Mouse (Mus musculus) adrenal gland, adult 8-10 months (tissue): ENCODE results near the gene Rad9b. TPM values are rescaled to one million over a fixed set of nuclear protein-coding genes. Genes with fewer than 3 reads are reported as not detected.

Source experiments
- DNase-seq: peaks from one replicate; pipeline ENCODE4 v3.0.0; 2022
- total RNA-seq, 4 experiments: library from RNA; stranded (reverse); gene quantifications; 2 replicates each; pipeline ENCODE4 v1.2.4; 2022

Gene Rad9b
- total RNA-seq, 4 experiments from 2014 or later = 2.4 to 5.4 (median 4.5) TPM

DNA sequence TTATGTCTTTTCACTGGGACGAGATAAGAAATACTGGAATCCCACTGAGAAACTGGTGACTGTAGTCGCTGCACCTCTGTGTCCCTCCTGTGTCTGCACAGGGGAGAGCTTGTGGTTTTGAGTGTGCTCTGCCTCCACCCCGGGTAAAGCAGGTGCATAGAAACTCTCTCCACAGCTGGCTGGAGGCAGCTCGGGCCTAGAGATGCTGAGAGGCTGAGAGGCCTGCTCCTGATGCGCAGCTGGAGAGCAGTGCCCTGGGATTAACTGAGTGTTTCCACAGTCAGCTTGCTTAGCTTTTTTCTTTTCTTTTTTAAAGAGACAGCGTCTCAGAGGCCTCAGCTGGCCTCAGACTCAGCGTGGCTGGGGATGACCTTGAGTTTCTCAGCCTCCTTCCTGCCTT, 42.3 kb downstream of the Rad9b start:
- DNase-seq = no peak

DNA sequence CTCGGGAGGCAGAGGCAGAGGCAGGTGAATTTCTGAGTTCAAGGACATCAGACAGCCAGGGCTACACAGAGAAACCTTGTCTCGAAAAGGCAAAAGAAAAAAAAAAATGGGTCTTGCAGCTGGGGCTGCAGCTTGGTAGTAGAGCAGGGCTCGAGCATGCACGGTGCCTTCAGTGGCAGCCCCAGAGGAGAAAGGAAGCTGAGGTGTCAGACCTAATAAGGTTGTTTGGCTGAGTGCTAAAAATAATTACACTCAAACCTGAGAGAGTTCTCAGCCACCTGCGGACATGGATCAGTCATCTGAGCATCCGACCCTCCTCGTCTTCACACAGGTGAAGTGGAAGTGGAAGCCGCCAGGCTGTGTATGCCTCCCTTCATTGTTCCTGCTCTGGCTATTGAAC, 43.3 kb downstream of the Rad9b start:
- DNase-seq = no peak

DNA sequence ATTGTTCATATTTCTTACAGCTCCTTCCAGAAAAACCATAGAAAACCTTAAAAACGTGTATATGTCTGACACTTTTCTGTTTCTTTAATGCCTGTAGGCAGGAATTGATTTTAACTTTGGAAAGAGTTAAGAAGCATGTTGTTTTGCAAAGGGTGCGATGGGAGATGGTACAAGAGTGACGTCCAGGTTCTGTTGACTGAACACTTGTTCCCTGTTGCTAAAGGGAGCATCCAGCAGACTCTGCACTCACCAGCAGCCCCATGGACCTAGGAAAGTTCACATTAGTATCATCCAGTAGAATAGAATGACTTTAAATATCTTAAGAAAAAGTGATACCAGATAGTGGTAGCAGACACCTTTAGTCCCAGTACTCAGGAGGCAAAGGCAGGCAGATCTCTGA, 47.5 kb downstream of the Rad9b start:
- DNase-seq = no peak

DNA sequence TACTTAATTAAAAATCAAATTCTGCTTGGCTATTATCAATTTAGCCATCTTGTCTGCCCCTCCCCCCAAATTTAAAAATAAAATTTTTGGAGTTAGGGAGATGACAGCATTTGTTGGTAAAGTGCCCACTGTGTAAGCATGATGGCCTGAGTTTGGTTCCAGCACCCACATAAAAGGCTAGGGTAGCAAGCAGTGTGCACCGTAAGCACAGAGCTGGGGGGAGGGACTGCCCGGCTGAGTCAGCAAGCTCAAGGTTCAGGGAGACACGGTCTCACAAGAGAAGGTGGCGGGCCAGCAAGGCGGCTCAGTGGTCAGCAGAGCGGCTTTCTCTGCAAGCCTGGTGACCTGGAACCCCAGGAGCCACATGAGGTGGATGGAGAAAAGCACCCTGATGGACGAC, 48.6 kb downstream of the Rad9b start:
- DNase-seq = peak; percentile 66

DNA sequence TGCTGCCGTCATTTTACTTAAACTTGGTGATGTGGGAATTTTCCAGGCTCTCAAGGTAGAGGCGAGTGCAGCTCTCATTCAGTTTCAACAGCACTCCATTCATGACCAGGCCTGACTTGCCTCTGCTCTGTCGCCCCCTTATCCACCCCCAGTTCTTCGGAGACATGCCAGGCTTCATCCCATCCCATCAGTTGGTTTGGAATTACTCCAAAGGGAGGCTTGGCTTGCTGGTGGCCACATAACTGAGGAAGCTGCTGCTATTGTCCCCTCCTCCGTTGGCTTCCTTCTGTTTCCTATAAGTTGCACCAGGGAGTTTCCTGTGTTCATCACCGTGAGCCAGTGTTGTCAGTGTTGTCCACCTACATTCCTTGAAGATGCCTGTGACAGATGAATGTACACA, 49.5 kb downstream of the Rad9b start:
- no peak for DNase-seq

DNA sequence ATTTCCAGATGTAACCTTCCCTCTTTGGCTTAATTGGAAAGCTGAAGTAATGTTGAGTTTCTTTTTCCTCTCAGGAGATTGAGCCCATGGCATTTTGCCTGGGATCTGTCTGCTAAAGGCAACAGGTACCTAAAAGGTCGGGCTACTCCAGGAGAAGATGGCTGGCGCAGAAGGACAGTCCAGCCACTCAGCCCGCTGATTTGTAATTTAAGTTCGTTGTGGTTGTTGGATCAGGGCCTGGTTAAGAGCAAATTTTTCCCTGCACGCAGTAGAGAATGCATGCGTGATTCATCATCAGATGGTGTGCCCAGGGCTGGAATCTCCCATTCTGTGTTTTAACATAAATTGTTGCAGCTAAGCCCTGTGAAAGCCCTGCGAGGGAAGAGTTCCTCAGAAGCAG, 50.1 kb downstream of the Rad9b start:
- DNase-seq = no peak

DNA sequence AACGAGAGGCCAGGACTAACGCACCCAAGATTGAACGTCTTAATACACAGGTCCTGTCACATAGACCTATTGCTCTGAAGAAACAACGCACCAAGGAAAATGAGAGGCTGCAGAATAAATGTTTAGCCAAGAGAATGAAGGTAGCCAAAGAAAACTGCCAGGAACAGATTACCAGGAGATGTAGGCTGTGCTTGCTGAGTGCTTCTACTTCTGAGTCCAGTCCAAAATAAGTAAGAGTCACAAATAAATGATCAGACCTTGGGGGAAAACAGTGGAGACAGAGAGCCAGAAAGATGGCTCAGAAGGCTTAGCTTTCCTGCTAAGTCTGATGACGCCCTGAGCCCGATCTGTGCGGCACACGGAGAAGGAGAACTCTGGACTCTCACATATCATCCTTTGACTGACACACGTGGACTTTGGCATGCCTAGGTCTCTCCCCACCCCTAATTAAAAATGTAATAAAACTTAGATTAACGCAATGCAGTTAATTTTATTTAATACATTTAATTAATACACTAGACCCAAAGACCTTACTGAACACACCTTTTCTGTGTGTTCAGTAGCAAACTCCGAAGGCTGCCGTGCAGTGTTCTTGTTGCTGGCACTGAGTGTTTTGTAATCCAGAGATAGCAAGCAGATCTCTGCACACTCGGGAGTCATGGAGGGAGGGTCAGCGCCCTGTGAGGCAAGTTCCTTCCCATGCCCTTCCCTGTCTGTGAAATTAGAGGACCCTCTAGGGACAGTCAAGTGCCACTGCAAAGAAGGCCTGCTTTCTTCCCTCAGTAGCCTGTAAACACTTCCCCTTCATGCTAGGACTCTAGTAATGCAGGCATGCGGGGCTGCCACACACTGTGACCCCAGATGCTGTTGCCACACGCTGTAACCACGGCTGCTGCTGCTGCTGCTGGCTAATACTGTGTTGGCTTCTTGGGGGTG, 51.0 kb downstream of the Rad9b start:
- DNase-seq = no peak

DNA sequence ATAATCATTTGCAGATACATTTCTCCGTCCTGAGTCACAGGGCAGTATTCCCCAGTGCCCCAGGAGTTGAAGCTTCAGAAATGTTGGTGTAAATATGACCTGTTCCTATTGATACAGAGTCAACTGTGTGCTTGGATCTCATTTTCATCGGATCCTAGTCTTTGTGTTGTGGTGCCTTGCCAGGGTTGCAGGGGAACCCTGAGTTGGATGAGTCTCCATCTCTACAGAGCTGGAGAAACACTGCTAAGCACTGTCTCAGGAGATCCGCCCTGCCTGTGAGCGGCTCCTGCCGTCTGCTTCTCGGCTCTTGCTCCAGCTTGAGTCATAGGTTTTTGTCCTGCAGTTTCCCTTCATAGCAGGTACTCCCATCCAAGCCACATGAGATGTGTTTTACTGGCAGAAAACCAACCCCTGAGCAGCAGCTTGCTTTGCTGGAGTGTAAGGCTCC, 53.9 kb downstream of the Rad9b start:
- no peak for DNase-seq

DNA sequence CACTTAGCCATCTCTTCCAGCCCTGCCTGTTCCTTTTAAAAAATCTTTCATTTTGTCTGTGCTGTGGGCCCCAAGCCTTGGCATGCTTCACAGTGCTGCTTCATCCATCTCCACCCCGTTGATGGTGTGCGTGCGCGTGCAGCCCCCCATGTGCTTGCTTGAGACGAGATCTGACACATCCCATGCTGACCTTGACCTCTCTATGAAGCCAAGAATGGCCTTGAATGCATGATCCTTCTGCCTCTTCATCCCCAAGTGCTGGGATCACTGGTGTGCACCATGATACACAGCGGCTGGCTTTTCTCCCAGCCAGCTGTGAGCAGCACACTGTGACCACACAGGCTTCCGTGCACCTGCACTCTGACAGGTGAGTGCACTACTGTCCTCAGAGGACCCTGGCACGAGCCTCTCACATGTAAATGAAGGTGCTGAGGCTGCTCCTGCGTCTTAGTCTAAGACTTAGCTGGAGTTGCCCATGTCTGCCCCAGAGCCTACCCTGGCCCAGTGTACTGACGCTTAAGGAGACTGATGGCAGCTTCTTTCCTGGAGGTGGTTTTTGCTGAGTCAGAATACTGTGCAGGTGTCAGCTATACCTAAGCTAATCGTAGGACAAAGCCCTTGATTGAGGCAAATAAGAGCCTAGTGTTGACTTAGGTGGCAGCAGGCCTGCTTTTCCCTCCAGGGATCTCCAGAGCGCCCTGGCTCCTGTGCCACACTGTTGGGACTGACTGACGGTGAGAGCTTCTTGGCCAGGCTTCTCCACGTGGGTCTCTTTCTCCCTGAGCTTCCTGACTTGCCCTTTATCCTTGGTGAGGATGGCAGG, 58.7 kb downstream of the Rad9b start:
- DNase-seq = no peak

DNA sequence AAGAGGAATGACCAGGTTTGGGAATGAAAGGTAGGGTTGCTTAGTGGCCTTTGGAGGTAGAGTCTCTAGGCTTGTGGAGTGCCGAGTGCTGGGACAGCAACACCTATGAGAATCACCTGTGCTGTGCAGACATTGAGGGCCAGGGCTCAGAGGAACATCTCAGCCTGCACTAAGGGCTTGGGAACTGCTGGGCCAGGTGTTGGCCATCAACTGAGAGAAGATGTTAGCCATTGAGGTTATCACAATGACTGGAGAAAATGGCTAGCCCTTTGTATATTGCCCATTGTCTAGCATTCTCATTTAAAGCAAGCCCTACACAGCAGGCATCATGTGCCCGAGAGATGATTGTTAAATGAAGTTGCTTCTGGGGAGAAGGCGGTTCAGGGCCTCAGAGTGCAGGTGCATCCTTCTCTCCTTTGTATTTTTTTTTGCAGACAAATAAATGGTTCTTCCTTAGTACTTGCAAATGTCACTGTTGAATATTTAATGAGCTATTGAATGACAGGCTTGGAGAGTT, 59.8 kb downstream of the Rad9b start:
- DNase-seq = no peak

DNA sequence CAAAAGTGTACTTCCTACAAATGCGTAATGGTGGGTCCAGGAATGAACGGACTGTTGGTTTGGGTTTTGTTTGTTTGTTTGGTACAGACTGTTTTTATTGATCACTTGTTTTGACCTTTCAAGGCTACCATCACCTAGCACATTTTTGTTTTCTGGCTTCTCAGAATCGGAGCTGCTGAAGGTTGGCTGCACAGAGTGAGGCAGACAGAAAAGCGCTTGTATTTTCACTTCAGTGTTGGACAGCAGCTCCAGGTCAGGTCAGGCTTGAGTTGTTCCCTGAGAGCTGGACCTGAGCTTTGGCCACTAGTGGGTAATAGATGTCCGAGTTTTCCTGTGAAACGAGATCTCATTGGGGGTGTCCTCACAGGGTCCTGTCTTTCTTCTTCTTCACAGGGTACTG, 60.9 kb downstream of the Rad9b start:
- no peak for DNase-seq

DNA sequence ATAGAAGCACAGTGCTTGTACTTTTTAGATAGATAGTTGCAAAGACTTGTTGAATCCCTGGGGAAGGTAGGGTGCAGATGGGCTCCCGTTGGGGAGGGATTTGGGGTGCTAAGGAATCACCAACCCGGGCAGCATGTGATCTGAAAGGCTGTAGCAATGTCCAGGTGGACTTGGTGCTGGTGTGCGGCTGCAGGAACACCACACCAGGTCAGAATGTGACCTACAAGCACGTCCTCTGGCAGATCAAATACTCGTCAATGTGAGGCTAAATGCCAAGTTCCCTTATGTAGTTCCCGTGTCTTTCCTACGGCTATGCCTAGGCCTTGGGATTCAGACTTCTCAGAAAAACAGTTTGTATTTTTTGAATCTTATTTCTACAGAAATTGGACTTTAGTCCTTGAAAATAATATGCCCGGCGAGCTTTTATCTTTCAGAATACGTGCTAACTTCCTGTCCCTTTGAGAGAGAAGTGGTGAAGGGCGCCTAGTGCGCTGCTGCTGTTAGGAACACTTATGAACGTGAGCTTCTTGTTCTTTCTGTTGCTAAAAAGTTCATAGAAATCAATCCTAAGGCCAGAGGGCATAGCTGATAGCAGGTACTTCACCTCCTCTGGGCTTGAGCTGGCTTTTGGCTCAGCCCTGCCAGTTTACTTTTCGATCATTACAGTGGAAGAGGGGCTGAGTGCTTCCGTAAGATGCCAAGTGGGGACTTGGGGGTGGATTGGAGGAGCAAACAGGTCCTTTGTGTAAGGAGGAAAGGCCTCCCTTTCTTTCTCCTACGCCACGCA, 62.3 kb downstream of the Rad9b start:
- DNase-seq = no peak

DNA sequence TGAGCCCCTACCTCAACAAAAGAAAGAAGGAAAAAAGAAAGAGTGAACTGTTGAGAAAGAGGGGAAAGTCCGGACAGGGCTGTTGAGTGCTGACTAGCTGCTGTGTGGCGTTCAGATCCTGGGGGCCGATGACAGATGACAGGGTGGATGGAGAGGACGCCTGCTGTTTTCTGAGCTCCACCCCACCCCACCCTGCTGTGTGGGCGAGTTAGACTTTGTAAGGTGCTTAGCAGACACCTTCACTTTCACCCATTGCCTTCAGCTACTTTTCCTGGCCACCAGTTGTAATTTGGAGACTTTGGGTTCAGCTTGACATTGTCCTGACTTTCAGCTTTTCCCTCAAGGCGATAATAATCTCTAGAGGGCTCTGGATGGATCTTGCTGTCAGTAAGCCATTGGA, 62.9 kb downstream of the Rad9b start:
- DNase-seq = no peak

DNA sequence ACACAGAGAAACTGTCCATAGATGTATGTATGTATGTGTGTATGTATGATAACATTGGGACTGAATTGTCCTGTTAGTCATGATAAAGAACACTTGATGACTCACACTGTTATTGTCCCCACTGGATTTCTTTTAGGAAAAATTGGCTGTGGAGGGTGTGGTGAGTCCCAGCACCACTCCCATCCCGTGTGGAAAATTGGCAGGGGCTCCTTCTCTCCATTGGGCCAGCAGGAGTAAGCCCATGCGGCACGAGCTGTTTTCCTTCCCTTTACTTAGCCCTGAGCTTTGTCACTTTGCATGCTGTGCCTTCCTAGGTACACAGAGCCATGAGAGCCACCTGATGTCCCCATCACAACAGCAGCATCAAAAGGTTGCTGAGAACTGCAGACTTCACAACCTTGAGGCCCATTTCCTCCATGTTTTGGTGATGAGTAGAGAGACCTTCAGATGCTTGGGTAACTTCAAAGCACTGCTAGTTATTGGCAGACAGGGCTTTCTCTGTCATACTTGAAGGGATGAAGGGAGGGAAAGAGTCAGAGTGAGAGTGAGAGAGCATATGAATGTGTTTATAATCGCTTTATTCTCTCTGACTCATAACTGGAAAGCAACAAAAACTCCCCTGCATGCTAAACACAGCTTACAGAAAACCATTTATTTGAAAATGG, 65.8 kb downstream of the Rad9b start:
- no peak for DNase-seq

DNA sequence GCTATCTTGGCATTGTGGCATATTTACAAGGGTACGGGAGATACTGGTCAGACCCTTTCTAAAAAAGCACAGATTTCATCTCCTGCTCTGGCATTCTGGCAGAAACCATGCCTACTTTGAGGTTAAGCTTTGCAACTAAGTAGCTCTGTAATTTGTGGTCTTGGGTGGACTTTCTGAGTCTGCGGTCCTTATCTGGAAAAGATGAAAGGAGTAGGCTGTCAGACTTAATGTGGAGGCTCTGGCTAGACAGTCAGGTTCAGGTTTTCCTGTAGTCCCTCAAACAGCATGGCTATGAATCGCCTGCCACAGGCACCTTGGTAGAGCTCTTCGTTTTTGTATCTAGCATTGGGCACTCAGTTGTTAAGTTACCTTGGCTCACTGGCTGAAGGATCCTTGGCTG, 67.0 kb downstream of the Rad9b start:
- DNase-seq = no peak

DNA sequence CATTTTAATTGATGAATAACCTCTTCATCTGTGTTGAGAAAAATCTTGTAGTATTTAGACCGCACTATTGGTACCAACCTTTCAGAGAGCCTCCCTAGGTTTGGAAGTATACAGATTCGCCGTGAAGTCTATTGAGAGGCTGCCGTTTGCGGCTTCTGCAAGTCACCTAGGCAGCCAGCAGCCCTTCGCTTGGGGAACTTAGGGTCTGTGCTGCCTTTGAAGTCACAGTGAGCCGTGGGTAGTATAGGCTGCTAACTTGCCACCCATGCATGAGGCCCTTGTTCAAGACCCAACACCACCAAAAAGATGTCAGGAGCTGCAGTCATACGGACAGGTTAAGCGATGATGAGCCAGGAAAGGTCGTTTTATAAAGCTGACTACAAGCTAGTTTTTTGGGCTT, 67.8 kb downstream of the Rad9b start:
- DNase-seq = no peak

DNA sequence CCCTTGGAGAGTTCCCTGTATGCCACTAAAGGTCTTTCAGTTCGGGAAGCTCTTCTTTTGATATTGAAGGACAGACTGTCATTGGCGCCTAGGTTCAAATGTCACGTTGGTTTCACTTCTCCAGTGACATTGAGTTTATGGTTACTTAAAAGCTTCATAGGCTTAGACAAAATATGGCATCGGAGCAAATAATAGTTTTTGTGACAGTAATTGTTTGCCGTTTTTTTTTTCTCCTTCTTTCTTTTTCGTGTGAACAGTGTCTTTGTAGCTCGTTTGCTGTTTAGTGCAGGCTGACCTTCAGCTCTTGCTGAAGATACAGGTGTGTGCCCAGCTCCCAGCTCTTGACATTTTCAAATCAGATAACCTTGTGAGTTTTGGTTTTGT, 68.3 kb downstream of the Rad9b start:
- DNase-seq = no peak

DNA sequence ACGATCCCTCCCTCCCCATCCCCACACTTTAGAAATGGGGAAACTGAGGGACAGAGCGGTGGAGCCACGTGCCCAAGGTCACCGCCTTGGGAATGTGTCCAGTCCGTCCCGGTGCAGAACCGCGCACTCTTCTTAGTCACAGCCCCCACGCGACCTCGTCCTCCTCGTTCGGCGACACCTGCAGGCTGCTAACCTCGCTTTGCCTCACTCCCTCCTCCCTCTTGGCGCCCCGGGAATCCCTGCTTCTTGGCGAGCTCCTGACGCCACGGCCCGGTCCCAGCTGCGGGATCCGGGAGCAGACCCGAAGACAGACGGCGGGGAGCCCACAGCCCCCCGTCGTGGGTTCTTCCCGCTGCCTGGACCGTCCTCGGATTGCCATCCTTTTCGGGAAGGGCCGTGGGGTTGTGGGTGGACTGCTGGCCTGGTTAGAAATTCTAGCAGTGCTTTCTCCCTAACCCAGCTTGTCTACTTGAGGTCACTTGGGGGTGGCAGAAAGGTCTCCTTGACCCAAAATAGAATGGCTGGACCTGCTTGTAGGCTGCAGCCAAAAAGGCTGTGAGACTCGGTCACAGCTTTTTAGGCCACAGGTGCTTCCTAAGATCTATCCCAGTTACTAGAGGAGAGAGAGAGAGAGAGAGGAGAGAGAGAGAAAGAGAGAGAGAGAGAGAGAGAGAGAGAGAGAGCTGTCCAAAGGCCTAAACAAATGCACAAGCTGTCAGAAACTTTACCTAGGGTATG, 68.8 kb downstream of the Rad9b start:
- DNase-seq = peak; percentile 65

DNA sequence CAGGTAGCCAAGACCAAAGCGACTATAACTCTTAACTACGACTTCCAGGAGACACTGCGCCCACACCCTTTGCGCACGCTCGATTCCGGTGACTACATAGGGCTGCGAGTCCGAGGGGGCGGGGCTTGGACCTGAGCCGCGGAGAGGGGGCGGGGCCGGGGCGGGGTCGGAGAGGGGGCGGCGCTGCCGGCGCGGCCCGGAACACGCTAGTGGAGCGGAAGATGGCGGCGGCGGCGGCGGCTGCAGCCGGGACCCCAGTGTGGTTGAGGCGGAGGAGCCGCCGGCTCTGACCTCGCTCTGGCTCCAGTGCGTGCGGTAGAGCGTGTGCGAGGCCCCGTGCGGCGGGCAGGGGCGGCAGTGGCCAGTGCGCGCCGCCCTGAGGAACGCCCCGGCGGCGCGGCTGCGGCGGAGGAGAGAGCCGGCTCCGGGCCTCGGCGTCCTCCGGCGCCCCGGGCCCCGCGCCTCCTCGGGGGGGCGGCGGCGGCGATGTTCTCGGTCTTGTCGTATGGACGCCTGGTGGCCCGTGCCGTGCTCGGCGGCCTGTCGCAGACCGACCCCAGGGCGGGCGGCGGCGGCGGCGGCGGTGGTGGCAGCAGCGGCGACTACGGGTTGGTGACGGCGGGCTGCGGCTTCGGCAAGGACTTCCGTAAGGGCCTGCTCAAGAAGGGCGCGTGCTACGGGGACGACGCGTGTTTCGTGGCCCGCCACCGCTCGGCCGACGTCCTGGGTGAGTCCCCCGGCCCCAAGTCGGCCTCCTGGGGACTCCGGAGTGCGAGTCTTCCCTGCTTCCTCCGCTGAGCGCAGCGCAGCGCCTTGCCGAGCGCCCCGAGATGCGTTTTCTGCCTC, 69.6 kb downstream of the Rad9b start, which contains the start of gene Pptc7:
Gene Pptc7 (plus strand): TSS at position 183 of the 846 bp plus-strand sequence.
- peak; percentile 85 for DNase-seq

DNA sequence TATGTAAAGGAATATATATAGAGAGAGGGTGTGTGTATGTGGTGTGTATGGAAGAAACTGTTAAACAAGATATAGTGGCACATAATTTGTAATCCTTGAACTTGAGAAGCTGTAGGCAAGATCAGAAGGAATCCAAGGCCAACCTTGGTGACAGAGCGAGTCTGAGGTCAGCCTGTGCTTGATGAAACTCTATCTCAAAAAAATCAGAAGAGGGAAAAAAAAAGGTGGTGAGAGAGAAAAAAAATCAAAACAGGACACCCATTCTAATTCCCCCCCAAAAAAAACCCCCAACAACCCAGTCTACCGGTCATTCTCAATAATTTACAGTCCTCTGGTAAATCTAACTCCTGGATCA, 70.2 kb downstream of the Rad9b start:
- DNase-seq = peak; percentile 47
